Mouse (Mus musculus) forebrain, embryonic 14.5 days (tissue): ENCODE results near the gene Sept5. TPM values are rescaled to one million over a fixed set of nuclear protein-coding genes. Genes with fewer than 3 reads are reported as not detected.

ENCODE experiments used
- ATAC-seq: fragments of 200-750 bp; cut with Nextera tagmentation; 2 replicates; pipeline ENCODE4 v1.8.0; 2017; ENCODE audit warnings: mild to moderate bottlenecking, moderate library complexity
- DNase-seq: peaks from one replicate; pipeline ENCODE4 v3.0.0-alpha.2; 2015; ENCODE audit warnings: low spot score
- H3K27ac ChIP-seq: fragments of 300-500 bp; sonication (generic); 2 replicates; pipeline ENCODE4 v1.5.1; 2014; ENCODE audit warnings: low read depth, mild to moderate bottlenecking, control low read depth, low read length, moderate library complexity
- H3K27me3 ChIP-seq: fragments of 300-500 bp; sonication (generic); replicated peaks from 2 replicates; pipeline ENCODE4 v1.6.1; 2014; ENCODE audit warnings: low read length, control low read depth, mixed read lengths; ENCODE audit not compliant: control insufficient read depth, insufficient read depth
- H3K36me3 ChIP-seq: fragments of 300-500 bp; sonication (generic); 2 replicates; pipeline ENCODE4 v1.6.1; 2014; ENCODE audit warnings: low read length, control low read depth; ENCODE audit not compliant: control insufficient read depth, insufficient read depth
- H3K4me1 ChIP-seq: fragments of 300-500 bp; sonication (generic); 2 replicates; pipeline ENCODE4 v1.6.1; 2014; ENCODE audit warnings: antibody characterized with exemption, low read length, control low read depth; ENCODE audit not compliant: control insufficient read depth, insufficient read depth
- H3K4me2 ChIP-seq: fragments of 300-500 bp; sonication (generic); 2 replicates; pipeline ENCODE4 v1.6.1; 2014; ENCODE audit warnings: mild to moderate bottlenecking, control low read depth, low read length
- H3K4me3 ChIP-seq: fragments of 300-500 bp; sonication (generic); 2 replicates; pipeline ENCODE4 v1.5.1; 2014; ENCODE audit warnings: low read depth, low read length, control low read depth
- H3K9ac ChIP-seq: fragments of 300-500 bp; sonication (generic); 2 replicates; pipeline ENCODE4 v1.6.1; 2014; ENCODE audit warnings: mild to moderate bottlenecking, low read length, control low read depth, moderate library complexity
- H3K9me3 ChIP-seq: fragments of 300-500 bp; sonication (generic); replicated peaks from 2 replicates; pipeline ENCODE4 v1.6.1; 2016; ENCODE audit warnings: low read length, control low read depth, mixed read lengths; ENCODE audit not compliant: control insufficient read depth
- WGBS: fragments of 180-500 bp; shearing (Covaris S2); extraction: QIAGEN DNeasy Blood & Tissue Kit; methylation state at CpG from one replicate; pipeline ENCODE4 v1.1.7; 2014; 5-methylcytosine and 5-hydroxymethylcytosine counted together
- polyA plus RNA-seq: library from polyadenylated mRNA; unstranded; fragments of >200 nt; fragmentation: Nextera tagmentation; extraction: Ambion mirVana; gene quantifications from 2 replicates; pipeline ENCODE4 v1.2.1, GENCODE M21; 2014

The Sept5 gene
- polyA plus RNA-seq, 1 experiment from 2014 or later, result 138 TPM

- H3K9me3 ChIP-seq, result no peaks in the 10 kb centered on the region
- no peaks in the 10 kb centered on the region for H3K4me1 ChIP-seq
- no peaks in the 10 kb centered on the region for H3K27me3 ChIP-seq
- H3K4me3 ChIP-seq, result no peak overlapping the region
- H3K4me2 ChIP-seq, result no peak overlapping the region
- WGBS, result 68% methylated on average over 3 of the region's 3 CpGs
- ATAC-seq, result no peak
- no peak overlapping the region for H3K9ac ChIP-seq
- no peaks in the 10 kb centered on the region for H3K36me3 ChIP-seq
- no peak overlapping the region for H3K27ac ChIP-seq
- no peak for DNase-seq
Observed at GRCm38 (mm10) chr16:18636804-18637203, 7.0 kb upstream of the Sept5 start.

DNA sequence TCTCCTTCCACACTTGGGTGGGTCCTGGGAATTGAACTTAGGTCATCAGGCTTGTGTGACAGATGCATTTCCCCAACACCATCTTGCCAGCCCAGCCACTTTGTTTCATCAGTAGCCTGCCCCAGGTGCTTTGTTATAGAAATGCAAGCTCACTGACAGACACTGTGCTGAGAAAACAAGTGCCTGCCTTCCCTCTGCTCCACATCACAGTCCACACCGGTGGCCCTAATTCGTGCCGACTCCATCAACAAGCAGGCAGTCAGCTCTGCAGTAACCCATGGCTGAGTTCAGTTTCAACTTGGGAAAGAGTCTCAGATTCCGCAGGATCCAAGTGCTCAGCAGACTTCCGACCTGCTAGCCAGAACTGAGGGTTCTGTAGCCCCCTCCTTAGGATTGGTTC is 6.6 kb upstream of the Sept5 start:
- no peaks in the 10 kb centered on the region for H3K36me3 ChIP-seq
- H3K4me2 ChIP-seq, result no peak overlapping the region
- 84% methylated on average over 5 of the region's 5 CpGs for WGBS
- H3K27ac ChIP-seq, result no peak overlapping the region
- H3K9me3 ChIP-seq, result no peaks in the 10 kb centered on the region
- no peaks in the 10 kb centered on the region for H3K27me3 ChIP-seq
- ATAC-seq (no peak), DNase-seq (no peak)
- no peak overlapping the region for H3K9ac ChIP-seq
- no peak overlapping the region for H3K4me3 ChIP-seq
- no peaks in the 10 kb centered on the region for H3K4me1 ChIP-seq

DNA sequence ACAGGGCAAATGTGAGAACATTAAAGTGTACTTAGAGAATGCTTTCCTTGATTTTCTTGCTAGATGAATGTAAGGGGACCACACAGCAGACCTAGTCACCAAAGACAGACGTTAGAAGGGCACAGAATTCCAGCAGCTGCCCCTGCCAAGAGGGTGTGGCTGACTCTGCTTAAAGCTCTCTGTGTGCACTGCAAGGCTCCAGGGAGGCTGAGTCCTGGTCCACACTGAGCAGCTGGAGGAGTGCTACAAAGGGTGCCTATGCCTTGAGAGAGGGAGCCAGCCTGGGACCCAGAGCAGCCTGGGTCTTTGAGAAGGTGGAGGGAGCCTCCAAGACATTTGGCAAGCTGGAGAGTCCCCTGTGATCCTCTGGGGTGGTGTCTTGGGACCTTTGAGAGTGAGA is 3.6 kb upstream of the Sept5 start:
- Histone ChIP-seq H3K9me3 (no peaks in the 10 kb centered on the region), H3K9ac (no peak overlapping the region), H3K4me2 (no peak overlapping the region), H3K4me1 (peaks cover 6% of the 10 kb centered on the region), H3K4me3 (no peak overlapping the region), H3K27me3 (no peaks in the 10 kb centered on the region), H3K27ac (no peak overlapping the region), H3K36me3 (no peaks in the 10 kb centered on the region)
- DNase-seq (no peak), ATAC-seq (no peak)
- WGBS, result 13% methylated on average over 1 of the region's 1 CpGs

GRCm38 (mm10) chr16:18632816-18633215 is 3.1 kb upstream of the Sept5 start:
- peaks cover 10% of the 10 kb centered on the region for H3K4me1 ChIP-seq
- ATAC-seq (no peak), DNase-seq (no peak)
- H3K4me2 ChIP-seq, result no peak overlapping the region
- H3K27ac ChIP-seq, result no peak overlapping the region
- H3K36me3 ChIP-seq, result no peaks in the 10 kb centered on the region
- H3K27me3 ChIP-seq, result no peaks in the 10 kb centered on the region
- no peak overlapping the region for H3K9ac ChIP-seq
- WGBS, result 64% methylated on average over 2 of the region's 2 CpGs
- H3K4me3 ChIP-seq, result no peak overlapping the region
- no peaks in the 10 kb centered on the region for H3K9me3 ChIP-seq

DNA sequence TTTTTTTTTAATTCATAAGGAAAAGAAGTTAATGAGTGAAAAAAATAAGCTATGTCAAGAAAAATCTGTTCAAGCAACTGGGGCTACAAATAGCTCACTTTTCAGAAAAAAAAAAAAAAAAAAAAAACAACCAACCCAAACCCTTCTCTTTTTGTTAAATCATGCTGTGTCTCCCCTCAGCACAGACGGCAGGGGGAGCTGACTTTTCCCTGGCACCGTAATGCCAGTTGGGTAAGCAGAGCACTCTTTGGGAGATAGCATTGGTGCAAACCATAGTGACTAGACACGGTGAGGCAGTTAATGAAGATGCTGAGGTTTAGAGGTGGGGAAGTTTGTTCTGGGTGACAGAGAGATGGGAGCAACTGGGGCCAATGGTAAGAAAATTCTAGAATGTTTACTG is 2.3 kb upstream of the Sept5 start:
- 0 out of 2 replicates have a peak, but pooled peaks cover 3% of the 10 kb centered on the region for H3K27me3 ChIP-seq
- DNase-seq, result no peak
- no peaks in the 10 kb centered on the region for H3K9me3 ChIP-seq
- 67% methylated on average over 3 of the region's 3 CpGs for WGBS
- no peak overlapping the region for H3K9ac ChIP-seq
- no peak overlapping the region for H3K4me3 ChIP-seq
- H3K36me3 ChIP-seq, result no peaks in the 10 kb centered on the region
- ATAC-seq, result no peak
- H3K4me2 ChIP-seq, result no peak overlapping the region
- no peak overlapping the region for H3K27ac ChIP-seq
- peaks cover 17% of the 10 kb centered on the region for H3K4me1 ChIP-seq

GRCm38 (mm10) chr16:18631141-18631540 is 1.4 kb upstream of the Sept5 start:
- Histone ChIP-seq H3K9ac (no peak overlapping the region), H3K4me3 (no peak overlapping the region), H3K36me3 (no peaks in the 10 kb centered on the region), H3K27ac (no peak overlapping the region), H3K9me3 (no peaks in the 10 kb centered on the region), H3K4me2 (no peak overlapping the region), H3K4me1 (peaks cover 23% of the 10 kb centered on the region), H3K27me3 (0 out of 2 replicates have a peak, but pooled peaks cover 9% of the 10 kb centered on the region)
- no peak for DNase-seq
- 64% methylated on average over 7 of the region's 7 CpGs for WGBS
- ATAC-seq, result no peak

- Histone ChIP-seq H3K4me3 (peak overlapping the region; percentile 84), H3K4me2 (peak overlapping the region; percentile 79), H3K27me3 (peaks cover 17% of the 10 kb centered on the region), H3K9ac (peak overlapping the region; percentile 98), H3K36me3 (peaks cover 3% of the 10 kb centered on the region), H3K27ac (no peak overlapping the region), H3K4me1 (peaks cover 28% of the 10 kb centered on the region), H3K9me3 (no peaks in the 10 kb centered on the region)
- no peak for DNase-seq
- peak; percentile 4; the same call in 1 of the 2 replicates for ATAC-seq
- WGBS, result 60% methylated on average over 5 of the region's 5 CpGs
Observed at GRCm38 (mm10) chr16:18630291-18630690, 537 bp upstream of the Sept5 start.

DNA sequence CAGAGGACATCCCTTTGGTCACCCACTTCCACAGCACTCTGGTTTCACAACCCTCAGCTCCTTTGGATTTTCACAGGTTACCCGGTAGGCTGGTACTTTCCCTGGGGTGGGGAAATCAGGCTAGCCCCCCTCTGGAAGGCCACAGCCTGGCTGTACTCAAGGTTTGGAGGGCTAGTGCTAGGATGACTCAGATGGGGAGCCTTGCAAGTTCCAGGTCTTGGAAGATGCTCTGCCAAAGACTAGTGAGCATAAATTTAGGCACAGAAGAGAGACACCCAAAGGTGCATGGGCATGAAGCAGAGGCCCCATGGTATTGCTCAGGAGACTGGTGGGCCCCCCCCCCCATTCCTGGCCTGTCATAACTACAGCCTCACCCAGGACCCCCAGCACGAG is 810 bp downstream of the Sept5 start:
- Histone ChIP-seq H3K27me3 (peaks cover 31% of the 10 kb centered on the region), H3K36me3 (peaks cover 16% of the 10 kb centered on the region), H3K9ac (peak overlapping the region; percentile 98), H3K4me1 (peaks cover 28% of the 10 kb centered on the region), H3K27ac (peak overlapping the region; percentile 76), H3K9me3 (no peaks in the 10 kb centered on the region), H3K4me2 (peak overlapping the region; percentile 79), H3K4me3 (peak overlapping the region; percentile 84)
- DNase-seq (no peak), ATAC-seq (no peak; the same call in none of the 2 replicates)
- 20% methylated on average over 2 of the region's 2 CpGs for WGBS

GRCm38 (mm10) chr16:18628206-18628947 is 1.4 kb downstream of the Sept5 start:
- ATAC-seq, result 0 out of 2 replicates have a peak, but pooled peaks have one; percentile 7
- 59% methylated on average over 7 of the region's 7 CpGs for WGBS

More at GRCm38 (mm10) chr16:18628206-18628947, 1.4 kb downstream of the Sept5 start:
- peaks cover 36% of the 10 kb centered on the region for H3K27me3 ChIP-seq
- DNase-seq, result no peak
- no peaks in the 10 kb centered on the region for H3K9me3 ChIP-seq
- peaks cover 22% of the 10 kb centered on the region for H3K36me3 ChIP-seq
- peak overlapping the region; percentile 98 for H3K9ac ChIP-seq
- peak overlapping the region; percentile 76 for H3K27ac ChIP-seq
- H3K4me3 ChIP-seq, result peak overlapping the region; percentile 84
- peaks cover 28% of the 10 kb centered on the region for H3K4me1 ChIP-seq
- peak overlapping the region; percentile 79 for H3K4me2 ChIP-seq
